Mouse (Mus musculus) small intestine, adult 2 months (tissue): ENCODE results near the gene Reln. TPM values are rescaled to one million over a fixed set of nuclear protein-coding genes. Genes with fewer than 3 reads are reported as not detected.

Experiments
- H3K27ac ChIP-seq: fragments of 200-500 bp; 2 replicates; pipeline ENCODE4 v1.5.1; 2012; ENCODE audit warnings: low read depth, low read length, control low read depth, inconsistent platforms; ENCODE audit not compliant: insufficient read depth
- H3K27me3 ChIP-seq: fragments of 200-500 bp; 2 replicates; pipeline ENCODE4 v1.6.1; 2012; ENCODE audit warnings: mild to moderate bottlenecking, moderate library complexity, low read length, inconsistent platforms; ENCODE audit not compliant: control insufficient read depth, insufficient read depth
- H3K36me3 ChIP-seq: fragments of 200-500 bp; 2 replicates; pipeline ENCODE4 v1.6.1; 2012; ENCODE audit warnings: mild to moderate bottlenecking, low read length, control low read depth, inconsistent platforms; ENCODE audit not compliant: control insufficient read depth, insufficient read depth
- H3K4me1 ChIP-seq: fragments of 200-500 bp; 2 replicates; pipeline ENCODE4 v1.6.1; 2012; ENCODE audit warnings: low read length, inconsistent platforms, mixed read lengths; ENCODE audit not compliant: control insufficient read depth, insufficient read depth, insufficient read length
- H3K4me3 ChIP-seq: fragments of 200-500 bp; 2 replicates; pipeline ENCODE4 v1.5.1; 2012; ENCODE audit warnings: low read depth, mild to moderate bottlenecking, control low read depth, inconsistent platforms, low read length, moderate library complexity
- CTCF ChIP-seq: fragments of 200-500 bp; IDR thresholded peaks from 2 replicates; pipeline ENCODE4 v1.5.1; 2012; ENCODE audit warnings: low read depth, mild to moderate bottlenecking, control low read depth, inconsistent platforms, low read length, moderate library complexity, mixed read lengths; ENCODE audit not compliant: insufficient replicate concordance, insufficient read length; ENCODE audit errors: extremely low read depth
- POLR2A ChIP-seq: fragments of 200-500 bp; IDR thresholded peaks from 2 replicates; pipeline ENCODE4 v1.6.1; 2012; ENCODE audit warnings: low read depth, mild to moderate bottlenecking, control low read depth, inconsistent platforms, low read length, moderate library complexity
- WGBS: fragments of 180-500 bp; shearing (Covaris S2); methylation state at CpG from one replicate; pipeline ENCODE4 v1.1.7; 2018; 5-methylcytosine and 5-hydroxymethylcytosine counted together
- polyA plus RNA-seq: library from polyadenylated mRNA; depleted of rRNA; stranded (reverse); fragments of >200 nt; gene quantifications from 2 replicates; pipeline ENCODE4 v1.2.3, GENCODE M21; 2012

Reln gene
- polyA plus RNA-seq, 1 experiment = 15.3 TPM

GRCm38 (mm10) chr5:21934173-21934698 lies 410.3 kb downstream of the Reln start:
- H3K27ac ChIP-seq = no peak overlapping the region
- 89% methylated on average over 4 of the region's 4 CpGs for WGBS
- no peaks in the 10 kb centered on the region for H3K4me1 ChIP-seq
- no peaks in the 10 kb centered on the region for H3K36me3 ChIP-seq
- no peaks in the 10 kb centered on the region for H3K27me3 ChIP-seq
- no peak overlapping the region for H3K4me3 ChIP-seq
- TF ChIP-seq POLR2A (no peak), CTCF (no peak)

GRCm38 (mm10) chr5:21933340-21934075 lies 411.0 kb downstream of the Reln start:
- Histone ChIP-seq H3K36me3 (no peaks in the 10 kb centered on the region), H3K4me1 (no peaks in the 10 kb centered on the region), H3K27me3 (no peaks in the 10 kb centered on the region), H3K27ac (no peak overlapping the region), H3K4me3 (no peak overlapping the region)
- 73% methylated on average over 8 of the region's 8 CpGs for WGBS
- TF ChIP-seq POLR2A (no peak), CTCF (no peak)

GRCm38 (mm10) chr5:21931151-21931550 lies 413.4 kb downstream of the Reln start:
- Histone ChIP-seq H3K27me3 (no peaks in the 10 kb centered on the region), H3K4me3 (no peak overlapping the region), H3K36me3 (no peaks in the 10 kb centered on the region), H3K4me1 (no peaks in the 10 kb centered on the region), H3K27ac (no peak overlapping the region)
- WGBS = 71% methylated on average over 4 of the region's 4 CpGs
- TF ChIP-seq POLR2A (no peak), CTCF (no peak)

DNA sequence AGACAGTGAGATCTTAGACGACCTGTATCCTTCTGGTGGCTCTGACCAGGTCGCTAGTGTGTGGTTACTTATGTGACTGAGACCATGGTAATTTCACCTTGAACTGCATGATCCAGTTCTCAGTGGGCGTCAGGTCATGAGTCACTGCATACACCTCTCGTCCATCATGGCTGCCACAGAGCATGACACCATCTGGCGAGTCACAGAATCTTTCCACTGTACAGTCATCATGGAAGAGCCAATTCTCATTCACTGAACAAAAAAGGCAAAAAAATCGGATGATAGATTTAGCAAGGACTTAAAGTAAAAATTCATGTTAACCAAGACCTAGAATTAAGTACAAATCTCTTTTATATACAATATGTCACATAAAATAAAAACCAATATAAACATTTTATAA lies 424.2 kb downstream of the Reln start:
- no peaks in the 10 kb centered on the region for H3K4me1 ChIP-seq
- H3K27ac ChIP-seq = no peak overlapping the region
- no peak overlapping the region for H3K4me3 ChIP-seq

GRCm38 (mm10) chr5:21919281-21919780 lies 425.2 kb downstream of the Reln start:
- Histone ChIP-seq H3K36me3 (no peaks in the 10 kb centered on the region), H3K27ac (no peak overlapping the region), H3K4me3 (no peak overlapping the region), H3K27me3 (no peaks in the 10 kb centered on the region), H3K4me1 (no peaks in the 10 kb centered on the region)
- TF ChIP-seq CTCF (no peak), POLR2A (no peak)
- 52% methylated on average over 4 of the region's 4 CpGs for WGBS

More for the DNA sequence above, 424.2 kb downstream of the Reln start:
- Histone ChIP-seq H3K27me3 (no peaks in the 10 kb centered on the region), H3K36me3 (no peaks in the 10 kb centered on the region)
- WGBS = 70% methylated on average over 6 of the region's 6 CpGs
- TF ChIP-seq CTCF (no peak), POLR2A (no peak)

DNA sequence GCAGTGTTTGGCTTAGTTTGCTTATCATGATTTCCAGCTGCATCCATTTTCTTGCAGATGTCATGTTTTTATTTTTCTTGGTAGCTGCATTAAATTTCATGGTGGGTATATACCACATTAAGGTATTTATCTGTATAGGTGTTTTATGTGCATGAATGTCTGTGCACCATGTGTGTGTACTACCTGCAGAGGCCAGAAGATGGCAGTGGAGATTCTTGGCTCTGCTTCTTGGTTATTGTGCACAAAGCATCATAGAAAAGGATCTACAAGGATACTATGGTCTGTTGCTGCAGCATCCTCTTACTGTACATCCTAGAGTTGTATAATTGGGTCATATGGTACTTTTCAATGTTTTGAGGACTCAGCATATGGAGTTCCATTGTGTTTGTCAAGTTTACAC lies 428.5 kb downstream of the Reln start:
- Histone ChIP-seq H3K4me3 (no peak overlapping the region), H3K27ac (no peak overlapping the region), H3K27me3 (no peaks in the 10 kb centered on the region), H3K4me1 (no peaks in the 10 kb centered on the region), H3K36me3 (no peaks in the 10 kb centered on the region)
- TF ChIP-seq CTCF (no peak), POLR2A (no peak)

- WGBS = 57% methylated on average over 3 of the region's 3 CpGs
- no peak overlapping the region for H3K27ac ChIP-seq
- no peaks in the 10 kb centered on the region for H3K27me3 ChIP-seq
- TF ChIP-seq POLR2A (no peak), CTCF (no peak)
- H3K4me1 ChIP-seq = no peaks in the 10 kb centered on the region
- no peaks in the 10 kb centered on the region for H3K36me3 ChIP-seq
- no peak overlapping the region for H3K4me3 ChIP-seq
Observed at GRCm38 (mm10) chr5:21914776-21915175, 429.7 kb downstream of the Reln start.
